Mouse (Mus musculus): Measurements from ENCODE around the gene Med16. TPM values are rescaled to one million over a fixed set of nuclear protein-coding genes. Genes with fewer than 3 reads are reported as not detected.
A peak's percentile ranks its signal among the peaks of the same experiment; 100 is the strongest.

The Med16 gene
- total and polyA plus RNA-seq, 3 experiments = 38.4 to 132 (median 43.0) TPM

DNA sequence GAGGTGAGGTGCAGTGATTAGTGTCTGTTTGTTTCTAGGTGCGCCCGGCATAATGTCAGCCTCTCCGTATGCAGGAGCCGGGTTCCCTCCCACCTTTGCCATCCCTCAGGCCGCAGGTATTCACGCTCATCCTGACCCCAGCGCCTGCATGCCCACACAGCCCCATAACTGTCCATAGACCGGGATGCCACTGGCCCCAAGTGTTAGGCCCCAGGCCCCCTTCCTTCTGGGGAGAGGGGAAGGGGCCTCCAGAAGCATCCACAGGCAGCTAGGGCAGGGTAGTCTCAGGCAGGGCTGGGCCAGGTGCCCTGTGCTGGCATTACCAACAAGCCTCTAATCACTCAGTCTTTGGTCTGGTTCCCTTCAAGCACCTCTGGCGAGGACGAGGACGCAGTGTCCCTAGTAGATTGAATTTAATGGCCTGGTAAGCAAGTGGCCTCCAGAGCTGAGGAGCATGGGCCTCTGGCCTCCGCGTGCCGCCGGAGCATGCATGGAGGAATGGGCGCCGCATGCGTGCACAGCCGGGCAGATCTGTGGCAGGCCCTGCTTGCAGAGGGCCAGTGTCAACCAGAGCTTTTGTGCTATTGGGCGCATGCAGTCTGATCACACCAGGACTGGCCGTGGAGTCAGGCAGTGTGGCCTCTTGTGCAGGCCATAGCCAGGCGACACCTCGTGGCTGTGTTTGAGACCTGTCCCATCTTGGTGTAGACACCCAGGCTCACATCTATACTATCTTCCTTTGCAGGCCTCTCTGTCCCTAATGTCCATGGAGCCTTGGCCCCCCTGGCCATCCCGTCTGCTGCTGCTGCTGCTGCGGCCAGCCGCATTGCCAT is 48.4 kb downstream of the Med16 start:
- DNase-seq = no peak

DNA sequence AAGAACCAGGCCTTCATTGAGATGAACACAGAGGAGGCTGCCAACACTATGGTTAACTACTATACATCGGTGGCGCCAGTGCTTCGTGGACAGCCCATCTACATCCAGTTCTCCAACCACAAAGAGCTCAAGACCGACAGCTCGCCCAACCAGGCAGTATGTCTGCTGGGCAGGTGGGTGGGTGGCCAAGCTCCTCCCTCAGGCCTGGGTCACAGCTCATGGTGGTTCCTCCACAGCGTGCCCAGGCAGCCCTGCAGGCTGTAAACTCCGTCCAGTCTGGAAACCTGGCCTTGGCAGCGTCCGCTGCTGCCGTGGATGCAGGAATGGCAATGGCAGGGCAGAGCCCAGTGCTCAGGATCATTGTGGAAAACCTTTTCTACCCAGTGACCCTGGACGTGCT is 49.6 kb downstream of the Med16 start:
- DNase-seq = peak; percentile 25

DNA sequence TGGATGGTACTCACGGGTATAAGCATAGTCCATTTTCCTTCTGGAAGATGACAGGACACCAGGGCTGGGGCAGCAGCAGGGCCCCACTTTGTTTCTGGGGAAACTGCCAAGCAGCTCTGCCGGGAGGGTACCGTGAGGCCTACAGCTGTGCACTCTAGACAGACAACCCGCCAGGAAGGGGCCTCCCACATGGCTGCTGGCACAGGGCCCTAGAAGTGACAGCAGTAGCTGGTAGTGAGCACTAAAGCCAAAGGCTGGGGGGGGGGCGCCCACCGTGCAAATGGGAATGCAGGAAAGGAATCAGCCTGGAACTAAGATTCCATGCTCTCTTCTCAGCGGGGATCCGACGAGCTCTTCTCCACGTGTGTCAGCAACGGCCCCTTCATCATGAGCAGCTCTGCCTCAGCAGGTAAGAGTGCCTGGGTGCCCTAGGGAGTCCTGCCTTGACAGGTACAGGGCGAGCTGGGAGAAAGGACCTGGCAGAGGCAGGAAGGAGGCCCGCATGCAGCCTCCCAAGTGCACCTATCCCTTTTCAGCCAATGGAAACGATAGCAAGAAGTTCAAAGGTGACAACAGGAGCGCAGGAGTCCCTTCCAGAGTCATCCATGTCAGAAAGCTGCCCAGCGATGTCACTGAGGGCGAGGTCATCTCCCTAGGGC is 50.2 kb downstream of the Med16 start:
- peak; percentile 75 for DNase-seq

DNA sequence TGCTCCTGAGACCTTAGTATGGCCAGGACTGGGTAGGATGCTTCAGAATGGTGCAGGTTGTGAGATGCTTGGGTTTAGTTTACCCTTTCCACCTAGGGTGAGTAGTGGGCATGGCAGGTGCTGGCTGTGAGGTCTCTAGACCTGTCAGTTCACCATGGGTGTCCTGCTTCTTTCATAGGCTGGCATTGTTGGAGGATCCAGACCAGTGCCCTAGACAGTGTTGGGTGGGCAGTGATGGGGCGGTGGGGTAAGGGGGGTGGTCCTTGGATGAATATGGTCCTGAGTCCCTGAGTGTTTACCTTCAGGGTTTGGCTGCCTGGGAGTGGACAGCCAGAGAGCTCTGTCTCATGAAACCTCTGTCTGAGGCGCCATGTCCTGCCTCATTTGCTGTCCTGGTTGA is 50.8 kb downstream of the Med16 start:
- DNase-seq = no peak

DNA sequence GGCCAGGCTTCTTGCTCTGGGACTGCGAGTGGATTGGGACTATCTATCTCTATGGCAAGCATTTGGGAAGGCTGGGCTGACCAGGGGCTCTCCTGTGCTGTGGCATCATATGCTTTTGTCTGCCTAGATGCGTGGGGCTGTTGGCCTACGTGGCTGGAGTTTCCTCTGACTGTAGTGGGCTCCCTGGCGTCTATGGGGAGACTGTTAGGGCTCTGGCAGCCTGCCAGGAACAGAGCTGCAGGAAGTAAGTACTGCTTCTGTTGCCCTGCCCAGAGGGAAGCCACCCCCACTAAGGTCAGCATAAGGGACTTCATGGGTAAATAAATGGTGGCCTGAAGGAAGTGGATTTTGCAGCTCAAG is 51.3 kb downstream of the Med16 start:
- peak; percentile 68 for DNase-seq

DNA sequence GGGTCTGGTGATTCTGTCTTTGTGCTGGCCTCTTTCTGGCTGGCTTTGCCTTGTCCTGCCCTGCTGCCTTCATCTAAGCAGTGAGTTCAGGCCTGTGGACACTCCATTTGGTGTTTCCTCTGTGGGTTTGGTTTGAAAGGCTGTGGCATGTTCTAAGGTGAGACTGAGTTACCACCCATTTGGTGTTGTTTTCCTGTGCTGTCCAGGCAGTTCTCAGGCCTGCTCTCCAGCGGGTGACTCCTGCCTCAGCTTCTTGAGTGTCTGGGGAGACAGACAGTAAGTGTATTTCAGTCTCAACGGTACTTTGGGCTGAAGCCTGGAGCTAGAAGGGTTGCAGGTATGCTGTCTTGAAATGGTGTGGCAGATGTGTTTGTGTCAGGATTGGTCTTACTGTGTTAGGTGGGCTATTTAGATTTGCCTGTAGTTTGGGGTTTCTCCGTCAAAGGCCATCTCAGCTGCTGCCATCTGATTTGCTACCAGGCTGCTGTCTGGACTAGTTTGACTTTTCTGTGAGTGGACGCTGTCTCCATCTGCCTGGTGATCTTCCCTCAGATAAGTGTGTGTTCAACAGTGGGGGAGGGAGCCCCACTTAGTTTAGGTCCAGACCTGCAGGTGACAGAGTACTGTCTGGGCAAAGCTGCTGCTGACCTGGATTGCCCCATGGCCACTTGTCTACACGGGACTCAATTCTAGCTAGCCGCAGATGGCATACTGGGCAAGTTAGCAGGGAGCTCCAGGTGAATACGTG is 51.8 kb downstream of the Med16 start:
- DNase-seq = peak; percentile 36

DNA sequence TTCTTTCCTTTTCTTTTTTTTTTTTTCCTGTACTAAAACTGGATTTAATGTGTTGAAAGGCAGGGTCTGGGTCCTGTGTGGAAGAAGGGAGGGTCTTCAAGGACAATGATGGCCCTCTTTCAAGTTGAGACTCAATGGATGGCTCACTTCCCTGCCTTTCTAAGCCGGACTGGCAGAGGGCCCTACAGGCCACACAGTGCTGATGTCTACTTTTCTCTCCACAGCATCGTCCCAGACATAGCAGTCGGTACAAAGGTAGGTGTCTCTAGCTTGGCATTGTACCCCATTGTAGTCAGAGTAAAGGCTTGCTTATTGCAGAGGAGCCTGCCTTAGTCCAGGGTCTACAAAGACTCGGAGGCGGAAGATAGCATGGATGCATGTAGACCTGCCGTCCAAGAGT is 52.4 kb downstream of the Med16 start:
- DNase-seq = no peak

DNA sequence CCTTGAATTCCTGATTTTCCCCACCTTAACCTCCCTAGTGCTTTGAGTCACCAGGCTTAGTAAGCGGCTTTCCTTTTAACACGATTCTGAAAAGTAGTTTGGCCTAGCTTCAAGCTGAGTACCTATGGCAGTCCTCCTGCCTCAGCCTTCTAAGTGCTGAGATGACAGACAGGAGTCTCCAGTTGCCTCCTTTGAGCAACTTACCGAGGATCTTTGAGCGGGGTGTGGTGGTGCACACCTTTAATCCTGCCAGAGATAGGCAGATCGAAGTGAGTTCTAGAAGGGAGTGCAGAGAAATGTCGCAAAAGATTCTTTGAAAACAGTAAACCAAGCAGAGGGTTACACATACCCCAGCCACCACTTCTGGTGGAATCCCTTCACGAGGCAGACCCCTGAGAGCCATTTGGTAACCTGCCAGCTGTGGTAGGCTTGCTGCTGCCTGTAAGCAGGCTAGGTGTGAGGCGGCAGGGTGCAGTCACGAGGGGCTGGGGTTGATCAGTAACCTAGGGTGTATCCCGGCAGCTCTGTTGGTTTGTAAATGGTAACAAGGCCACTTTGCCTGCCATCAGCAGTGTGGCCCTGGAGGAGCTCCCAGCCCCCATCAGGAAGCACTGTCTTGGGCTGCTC is 53.1 kb downstream of the Med16 start:
- peak; percentile 64 for DNase-seq

DNA sequence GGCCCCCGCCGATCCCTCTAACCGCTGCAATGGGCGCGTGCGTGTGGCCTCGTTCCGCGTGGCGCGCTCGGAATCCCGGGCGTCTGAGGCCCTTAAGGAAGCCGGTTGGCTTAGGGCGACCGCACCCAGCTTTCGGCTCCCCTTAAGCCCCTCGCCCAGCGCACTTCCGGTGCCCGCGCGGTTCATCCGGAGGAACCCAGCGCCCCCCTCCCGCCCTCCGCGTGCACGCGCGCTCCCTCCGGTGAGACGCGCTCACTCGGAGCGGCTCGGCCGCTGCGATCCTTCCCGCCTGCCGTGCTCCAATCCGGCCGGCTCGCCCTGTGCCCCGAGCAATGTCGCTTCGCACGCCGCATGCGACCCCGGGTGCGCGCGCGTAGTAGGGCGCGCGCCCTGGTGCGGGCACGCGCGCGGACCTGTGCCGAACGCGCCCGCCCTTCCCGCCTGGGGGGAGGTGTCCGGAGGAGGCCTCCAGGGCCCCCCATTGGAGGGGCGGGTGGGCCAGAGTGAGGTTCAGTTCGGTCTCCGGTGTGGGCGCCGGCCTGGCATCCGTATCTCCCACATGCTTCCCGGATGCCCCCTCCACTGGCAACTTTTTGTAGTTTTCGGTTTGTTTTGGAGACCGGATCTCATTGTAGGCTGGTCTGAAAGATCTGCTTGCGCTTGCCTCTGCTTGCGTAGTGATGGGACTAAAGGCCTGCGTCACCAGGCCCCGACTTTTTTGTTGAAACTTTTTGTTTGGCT is 53.8 kb downstream of the Med16 start:
- peak; percentile 84 for DNase-seq

DNA sequence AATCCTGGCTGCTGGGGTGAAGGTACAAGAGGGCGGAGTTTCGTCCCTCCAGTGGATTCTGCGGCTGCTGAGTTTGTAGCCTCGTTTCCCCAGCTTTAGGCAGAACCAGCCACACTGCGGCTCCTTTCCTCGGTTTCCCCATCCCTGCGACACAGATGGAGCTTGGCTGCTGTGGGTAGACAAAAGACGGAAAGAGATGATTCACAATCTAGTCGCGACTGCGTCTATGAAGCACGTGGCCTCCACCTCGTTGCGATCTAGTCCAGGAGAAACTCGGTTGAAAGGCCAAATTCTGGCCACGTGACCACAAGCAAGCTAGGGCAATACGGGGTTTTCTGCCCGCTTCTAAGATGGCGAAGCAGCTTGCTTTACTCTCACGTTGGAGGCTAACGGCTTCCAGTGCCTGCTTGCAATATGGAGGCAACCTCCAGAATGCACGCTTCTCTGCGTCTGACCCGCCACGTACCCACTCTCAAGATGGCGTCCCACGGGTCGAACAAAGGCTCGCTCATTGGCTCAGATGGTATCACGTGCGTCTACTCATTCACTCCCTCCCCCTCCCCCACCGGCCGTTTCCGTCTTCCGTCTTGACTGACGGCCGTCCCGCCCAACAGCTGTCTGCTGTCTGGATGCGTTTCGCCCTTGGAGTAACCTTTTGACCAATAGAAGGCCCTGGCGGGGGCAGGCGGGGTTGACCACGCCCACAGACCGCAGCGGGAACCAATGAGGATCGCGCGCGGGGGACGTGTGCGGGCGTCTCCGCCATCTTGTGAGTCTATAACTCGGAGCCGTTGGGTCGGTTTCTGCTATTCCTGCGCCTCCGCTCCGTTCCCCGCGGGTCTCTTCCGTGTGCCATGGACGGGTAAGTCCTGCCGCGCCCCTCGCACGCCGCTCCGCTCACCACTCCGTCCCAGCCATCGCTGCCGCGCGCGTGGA is 54.6 kb downstream of the Med16 start, which contains the start of gene Ptbp1:
Ptbp1 (plus strand) TSS at position 568 of the 936 bp plus-strand sequence.
- DNase-seq = peak; percentile 99

DNA sequence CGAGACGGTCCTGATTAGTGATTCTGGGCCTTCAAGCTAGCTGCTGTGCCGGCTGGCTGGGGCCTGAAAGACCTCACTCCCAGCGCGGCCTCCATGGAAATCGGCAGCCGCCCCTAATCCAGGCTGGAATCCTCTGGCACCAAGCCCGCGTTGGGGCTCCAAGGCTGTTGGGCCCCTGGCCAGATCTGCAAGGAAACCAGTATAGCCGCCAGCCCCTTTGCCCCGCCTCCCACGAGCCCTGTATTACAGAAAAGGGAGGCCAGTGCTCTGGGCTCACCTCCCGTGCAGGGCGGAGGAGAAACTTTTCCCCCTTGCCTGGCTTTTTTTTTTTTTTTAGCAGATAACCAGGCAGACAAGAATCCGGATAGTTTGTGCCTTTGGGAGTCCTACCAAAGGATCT is 55.3 kb downstream of the Med16 start:
- DNase-seq = peak; percentile 97

DNA sequence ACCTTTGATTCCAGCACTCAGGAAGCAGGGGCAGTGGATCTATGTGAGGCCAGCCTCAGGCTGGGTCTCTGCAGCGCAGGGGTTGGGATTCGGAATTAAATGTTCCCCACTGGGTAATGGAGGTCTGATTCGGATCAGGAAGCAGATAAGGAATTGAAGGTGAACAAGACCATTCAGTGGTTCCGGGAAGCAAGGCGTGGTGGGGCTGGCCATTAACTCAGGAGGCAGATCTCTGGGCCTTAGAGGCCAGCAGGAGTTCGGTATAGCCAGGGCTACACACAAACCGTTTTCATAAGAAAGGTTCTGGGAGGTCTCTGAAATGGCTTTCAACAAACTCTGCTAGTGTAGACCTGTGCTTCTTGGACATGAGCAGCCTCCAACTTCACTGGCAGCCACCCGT is 55.9 kb downstream of the Med16 start:
- DNase-seq = no peak

DNA sequence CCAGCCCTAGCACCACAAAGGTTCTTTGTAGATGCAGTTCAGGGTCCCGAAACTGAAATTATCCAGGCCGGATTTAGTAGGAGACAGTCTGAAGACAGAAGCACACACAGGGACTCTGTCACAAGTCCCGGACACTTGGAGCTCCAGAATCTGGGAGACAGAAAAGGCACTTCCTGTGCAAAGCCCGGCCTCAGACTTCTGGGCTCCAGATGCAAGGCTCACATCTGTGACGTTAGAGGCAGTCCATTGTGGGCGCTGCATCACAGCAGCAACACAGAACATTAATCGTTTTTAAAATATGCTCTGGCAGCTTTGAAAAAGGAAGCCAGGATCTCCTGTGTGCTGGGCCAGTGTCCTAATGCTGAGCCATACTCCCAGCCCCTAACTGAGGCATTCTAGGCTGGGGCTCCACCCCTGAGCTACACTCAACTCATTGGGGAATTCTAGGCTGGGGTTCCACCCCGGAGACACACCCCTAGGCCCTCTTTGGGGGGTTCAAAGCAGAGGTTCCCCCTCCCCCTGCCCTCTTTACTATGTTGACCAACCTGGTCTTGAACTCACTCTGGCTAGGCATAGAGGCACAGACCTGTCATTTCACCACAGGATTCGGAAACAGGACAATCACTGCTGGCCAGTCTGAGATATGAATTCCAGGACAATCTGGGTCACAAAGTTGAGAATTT is 56.5 kb downstream of the Med16 start:
- peak; percentile 47 for DNase-seq

DNA sequence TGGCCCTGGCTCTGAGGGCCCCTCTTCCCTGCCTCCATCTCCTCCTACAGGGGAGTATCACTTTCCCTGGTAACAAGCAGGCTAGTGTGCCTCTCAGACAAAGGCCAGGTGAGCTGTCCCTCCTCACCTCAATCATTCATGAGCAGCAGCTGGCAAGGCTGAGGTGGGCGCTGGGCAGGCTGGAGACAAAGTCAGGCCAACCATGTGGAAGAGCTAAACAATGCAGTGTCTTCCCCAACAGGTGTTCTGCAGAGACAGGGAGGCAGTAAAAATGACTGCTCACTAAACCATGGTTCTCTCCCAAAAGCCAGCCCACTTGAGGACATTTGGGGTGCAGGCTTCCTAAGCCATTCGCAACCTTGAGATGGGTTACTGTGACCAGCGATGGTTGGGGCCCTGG is 57.1 kb downstream of the Med16 start:
- no peak for DNase-seq

DNA sequence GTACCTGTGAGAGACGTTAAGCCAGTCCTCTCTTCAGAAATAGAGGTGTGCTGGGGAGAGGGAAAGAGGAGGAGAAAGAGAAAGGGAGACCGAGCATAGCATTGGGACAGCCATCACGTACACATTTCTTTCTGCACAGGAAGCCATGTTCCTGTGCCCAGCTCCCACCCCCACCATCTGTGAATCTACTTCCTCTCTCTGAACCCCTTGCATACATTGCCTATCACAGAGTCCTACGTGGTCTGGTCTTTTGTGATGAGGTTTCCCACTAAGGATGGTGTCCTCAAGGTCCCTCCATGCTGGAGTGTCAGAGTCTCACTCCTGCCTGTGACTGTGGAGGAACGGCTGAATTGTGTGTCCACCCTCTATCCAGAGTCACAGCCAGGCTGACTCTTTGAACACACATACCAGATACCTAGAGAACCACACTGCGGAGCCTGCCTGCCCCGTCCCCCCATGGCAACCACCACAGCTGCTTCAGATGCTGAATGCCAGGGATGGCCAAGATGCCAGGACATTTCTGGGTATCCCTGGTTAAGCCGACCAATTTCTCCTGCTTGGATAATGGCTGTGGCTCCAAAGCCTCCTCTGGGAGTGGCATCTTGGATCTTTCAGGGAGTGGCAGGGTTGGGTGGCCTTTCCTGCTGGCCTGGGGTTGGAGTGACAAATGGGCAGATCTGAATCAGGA is 58.6 kb downstream of the Med16 start:
- no peak for DNase-seq

DNA sequence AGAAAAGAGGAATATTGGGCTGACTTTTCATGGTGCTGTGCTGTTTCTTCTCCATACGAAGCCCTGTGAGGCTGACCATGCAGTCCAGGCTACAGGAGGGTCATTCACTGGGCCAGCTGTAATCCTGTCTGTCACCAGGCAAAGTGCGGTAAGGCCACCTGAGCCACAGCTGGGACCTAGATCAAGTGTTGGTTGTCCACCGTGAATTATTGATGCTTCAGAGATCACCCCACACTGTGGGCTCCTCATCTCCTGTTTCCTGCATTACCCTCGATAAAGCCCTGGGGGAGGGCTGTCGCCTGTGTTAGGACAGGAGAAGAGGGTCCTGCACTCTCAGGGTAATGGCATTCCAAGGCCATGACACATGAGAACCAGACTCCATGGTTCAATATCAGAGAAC is 62.2 kb downstream of the Med16 start:
- DNase-seq = no peak

All from adrenal gland, adult 2 months (tissue).